Mouse (Mus musculus) kidney, adult 11 months (tissue): ENCODE measurements around the gene Sorbs2.

Source experiments
- DNase-seq: peaks from one replicate; pipeline ENCODE4 v3.0.0; 2022

The Sorbs2 gene

DNA sequence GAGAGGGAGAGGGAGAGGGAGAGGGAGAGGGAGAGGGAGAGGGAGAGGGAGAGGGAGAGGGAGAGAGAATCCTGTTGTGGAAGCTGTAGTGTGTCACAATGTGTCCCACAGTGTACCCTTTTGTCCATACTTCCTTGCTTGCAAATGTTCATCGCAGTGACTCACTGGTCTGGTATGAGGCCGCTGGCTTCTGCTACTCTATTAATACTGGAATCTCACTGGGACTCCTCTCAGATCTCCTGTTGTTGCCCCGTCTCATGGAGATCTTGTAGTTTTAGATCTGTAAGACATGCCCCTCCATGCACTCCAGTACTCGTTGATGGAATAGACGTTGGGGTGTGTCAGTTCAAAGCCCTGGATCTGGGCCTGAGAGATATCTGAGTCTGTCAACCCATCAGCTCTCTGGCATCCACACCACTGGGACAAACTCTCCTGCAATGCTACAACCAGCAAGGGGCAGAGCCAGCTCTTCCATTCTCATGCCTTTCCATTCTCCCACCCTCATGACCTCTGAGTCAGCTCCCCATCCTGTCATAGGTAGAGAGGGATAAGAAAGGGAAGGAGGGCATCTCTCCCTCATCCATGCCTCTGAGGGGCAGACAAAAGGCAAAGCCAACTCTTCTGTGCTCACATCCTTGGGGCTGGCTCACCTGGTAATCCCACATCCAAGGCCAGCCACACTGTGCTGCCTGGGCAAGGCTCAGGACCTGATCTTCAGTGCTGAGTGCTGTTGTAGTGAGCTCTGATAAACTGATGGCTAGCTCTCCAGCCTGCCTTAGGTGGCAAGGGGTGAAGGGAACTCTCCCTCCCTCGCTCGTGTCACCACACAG, 72.3 kb downstream of the Sorbs2 start:
- no peak for DNase-seq

DNA sequence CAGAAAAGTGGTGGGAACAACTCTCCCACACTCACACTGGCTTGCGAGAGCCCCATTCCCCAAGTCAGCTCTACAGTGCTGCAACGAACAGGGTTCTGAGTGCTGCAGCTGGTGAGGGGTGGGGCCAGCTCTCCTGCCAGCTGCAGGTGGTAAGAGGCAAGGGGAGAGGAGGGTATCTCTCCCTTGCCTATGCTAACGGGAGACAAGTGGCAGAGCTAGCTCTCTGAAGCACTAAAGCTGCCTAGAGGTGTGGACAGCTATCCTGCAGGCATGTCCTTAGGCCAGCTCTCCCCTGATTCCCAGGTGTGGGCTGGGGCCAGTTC, 72.9 kb downstream of the Sorbs2 start:
- DNase-seq, result no peak

DNA sequence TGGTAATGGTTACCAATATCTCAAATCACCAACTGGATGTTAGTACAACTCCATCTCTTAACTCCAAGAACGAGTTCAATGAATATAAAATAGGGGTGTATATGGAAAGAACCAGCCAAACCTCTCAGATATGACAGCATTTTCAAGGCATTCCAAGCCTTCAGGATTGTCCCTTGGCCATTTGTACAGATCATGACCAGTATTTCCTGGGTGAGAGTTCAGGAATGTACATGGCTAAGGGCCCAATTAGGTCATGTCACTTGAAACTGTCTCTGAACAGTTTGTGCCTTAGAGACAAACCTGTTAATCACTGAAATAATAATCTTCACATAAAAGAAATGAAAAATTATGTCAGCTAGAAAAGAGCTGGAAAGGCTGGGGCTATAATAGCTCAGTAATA, 76.3 kb downstream of the Sorbs2 start:
- DNase-seq, result peak; percentile 26

DNA sequence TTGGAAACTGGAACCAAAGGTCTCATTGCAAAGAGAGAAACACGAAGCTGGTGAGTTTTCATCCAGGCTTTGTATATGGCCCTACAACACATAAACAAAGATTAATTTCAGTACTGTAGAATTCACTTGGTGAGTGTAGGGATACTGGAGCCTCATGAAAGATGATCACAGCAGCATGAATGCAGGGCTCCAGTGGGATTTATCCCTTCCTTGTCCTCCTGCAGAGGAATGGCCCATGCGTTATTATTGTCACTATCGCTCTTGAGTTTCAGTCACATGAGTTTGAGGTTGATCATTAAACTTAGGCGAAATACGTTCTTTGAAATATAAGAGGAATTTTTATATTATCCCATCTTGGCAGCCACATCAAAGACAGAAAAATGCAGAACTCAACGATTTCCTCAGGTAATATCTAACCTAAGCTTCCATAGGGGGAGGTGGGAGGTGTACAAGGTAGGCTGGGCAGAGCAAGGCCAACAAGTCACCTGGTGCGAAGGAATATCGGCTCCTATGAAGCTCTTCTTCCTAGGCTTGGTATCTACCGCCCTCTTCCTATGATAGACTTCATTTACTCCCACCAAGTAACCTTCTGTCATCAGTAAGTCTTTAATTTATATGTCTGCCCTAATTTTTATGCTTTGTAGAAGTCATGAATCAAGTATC, 76.9 kb downstream of the Sorbs2 start:
- no peak for DNase-seq

DNA sequence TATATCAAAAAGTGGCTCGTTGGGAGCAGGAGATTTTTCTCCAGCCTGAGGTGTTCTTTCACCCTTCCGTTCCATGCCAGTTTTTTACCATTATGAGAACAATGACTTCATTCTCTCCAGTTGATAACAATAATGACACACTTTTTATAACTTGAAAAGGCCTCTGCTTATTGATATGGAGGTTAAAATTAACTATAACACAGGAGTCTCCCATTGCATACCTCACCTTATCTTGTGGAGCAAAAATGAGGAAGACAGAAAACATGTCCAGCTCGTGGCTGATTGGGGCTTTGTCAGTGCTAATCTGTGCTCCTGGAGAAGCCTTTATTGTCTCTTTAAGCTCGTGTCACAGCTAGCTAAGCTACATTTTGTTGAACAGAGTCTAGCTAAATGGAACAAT, 77.6 kb downstream of the Sorbs2 start:
- DNase-seq, result no peak

DNA sequence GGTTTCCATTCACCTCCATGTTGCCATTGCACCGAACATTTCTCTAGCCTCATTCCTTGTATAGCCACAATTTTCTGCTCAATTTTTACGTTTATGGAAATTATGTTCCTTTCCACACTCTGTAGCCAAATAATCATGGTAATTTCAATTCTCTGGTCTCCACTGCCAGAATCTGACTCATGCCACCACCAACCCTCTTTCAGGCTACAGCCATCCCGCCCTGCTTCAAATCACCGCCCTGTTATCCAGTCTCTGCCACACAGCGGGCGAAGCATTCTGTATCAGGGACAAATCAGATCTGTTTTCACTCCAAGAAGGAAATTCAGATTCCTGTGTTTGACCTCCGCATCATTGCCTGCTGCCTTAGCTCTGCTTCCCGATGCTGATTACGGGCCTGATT, 79.4 kb downstream of the Sorbs2 start:
- DNase-seq, result no peak

DNA sequence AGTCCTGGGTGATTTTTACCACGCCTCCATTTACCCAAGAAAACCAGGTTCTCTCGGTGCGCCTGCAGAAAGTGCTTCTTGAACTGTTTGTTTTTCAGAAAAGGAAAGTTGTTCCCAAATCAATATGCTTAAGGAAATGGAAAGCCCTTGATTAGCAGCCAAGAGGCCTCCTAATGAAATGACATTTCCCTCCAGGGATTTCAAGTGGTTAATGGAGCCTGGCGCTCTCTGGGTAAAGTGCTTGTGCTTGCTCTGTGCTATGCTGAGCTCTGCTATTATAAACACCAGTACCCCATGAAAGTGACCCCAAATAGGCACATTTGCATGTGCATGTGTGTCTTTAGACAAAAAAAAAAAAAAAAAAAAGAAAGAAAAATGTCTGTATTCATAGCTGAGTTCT, 84.3 kb downstream of the Sorbs2 start:
- peak; percentile 65 for DNase-seq

DNA sequence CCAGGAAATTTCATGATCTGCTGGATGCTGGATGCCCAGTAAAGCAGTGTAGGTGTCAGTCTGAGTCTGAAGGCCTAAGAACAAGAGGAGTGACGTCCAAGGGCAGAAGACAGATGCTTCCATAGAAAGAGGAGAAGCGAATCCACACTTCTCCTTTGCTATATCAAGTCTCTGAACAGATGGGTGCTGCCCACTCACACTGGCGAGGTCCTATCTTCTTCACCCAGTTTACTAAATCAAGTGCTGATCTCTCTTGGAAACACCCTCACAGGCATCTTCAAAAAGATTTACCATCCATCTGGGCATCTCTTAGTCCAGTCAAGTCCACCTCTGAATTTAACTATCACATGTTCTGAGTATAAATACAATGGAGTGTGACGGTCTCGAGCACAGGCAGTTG, 86.1 kb downstream of the Sorbs2 start:
- no peak for DNase-seq

DNA sequence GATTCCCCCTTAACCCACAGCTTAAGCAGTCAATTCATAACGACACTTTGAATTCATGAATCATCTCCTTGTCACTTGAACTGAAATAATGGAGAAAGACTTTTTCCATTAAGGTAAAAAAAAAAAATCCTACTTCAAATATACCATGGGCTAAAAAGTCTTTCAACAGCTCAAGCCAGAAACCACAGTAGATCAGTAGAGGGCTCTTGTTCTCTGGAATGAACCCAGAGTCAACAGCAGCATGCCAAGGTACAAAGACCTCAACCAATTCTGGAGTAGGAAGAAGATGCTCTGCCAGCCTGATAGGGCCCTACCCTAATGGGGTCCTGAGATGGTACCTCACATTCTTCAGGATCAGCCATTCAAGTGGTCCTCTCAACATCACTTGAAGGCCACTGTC, 88.4 kb downstream of the Sorbs2 start:
- no peak for DNase-seq

DNA sequence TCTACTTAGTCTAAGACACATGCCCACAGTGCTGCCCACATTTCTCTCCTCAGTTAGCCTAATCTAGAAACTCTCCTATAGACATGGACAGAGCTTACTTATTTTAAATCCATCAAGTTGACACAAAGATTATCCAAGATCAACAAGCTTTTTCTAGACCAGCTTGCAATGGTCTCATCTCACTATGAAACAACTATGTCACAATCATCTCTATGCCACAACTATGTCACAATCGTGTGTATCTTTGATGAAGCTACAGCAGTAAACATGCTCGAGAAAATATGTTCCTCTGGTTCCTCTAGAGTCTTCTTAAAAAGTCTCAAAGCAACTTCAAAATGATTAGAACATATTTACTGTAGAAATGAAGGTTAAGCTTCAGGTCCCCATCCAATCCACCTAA, 89.0 kb downstream of the Sorbs2 start:
- no peak for DNase-seq

DNA sequence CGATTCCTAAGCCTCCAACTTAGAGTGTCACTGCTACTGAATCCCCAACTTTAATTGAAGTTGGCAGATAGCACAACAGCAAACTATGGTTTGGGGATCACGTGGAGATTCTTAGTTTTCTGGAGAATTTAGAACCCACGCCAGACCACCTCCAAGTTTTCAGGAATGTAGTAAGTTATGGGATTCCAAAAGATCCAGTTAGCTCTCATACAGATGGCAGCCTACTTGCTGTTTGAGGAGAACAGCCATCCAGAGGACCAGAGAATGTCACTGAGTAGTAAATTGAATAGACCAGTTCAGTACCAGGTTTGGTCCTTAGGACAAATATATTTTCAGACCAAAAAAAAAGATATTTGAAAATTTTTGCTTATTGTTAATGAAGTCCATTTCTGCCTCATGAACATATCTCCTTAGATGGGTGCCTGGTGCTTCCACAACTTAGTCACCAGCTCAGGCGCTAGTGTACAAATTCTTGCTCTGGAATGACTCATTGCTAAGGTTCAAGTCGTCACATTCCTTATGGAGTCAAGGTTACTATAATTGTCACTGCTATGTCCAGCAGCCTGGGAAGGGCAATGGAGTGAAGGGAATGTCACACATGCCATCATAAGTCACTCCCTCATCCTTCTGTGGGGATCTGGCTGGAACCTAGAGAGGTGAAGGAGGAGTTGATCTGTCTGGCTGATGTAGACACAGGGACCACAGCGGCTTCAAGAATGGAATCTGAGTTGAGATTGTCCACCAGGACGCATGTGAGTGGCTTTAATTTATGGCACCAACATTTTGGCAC, 90.2 kb downstream of the Sorbs2 start:
- DNase-seq, result no peak

DNA sequence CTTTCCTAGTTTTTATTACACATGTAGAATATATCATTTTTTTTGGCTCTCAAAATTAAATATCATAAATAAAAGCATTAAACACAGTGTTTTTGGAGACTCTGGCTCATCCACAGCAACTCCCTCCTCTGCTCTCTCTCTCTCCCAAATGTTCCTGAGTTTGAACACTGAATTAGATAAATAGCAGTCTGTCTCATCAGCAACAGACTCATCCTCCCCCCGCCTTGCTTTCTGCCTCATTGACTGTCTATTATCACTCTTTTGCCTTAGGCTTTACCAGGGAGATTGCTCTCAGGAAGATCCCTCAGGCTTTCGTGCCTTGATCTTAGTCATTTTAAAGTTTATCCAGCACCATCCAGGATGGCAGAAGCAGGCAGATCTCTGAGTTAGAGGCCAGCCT, 91.3 kb downstream of the Sorbs2 start:
- DNase-seq, result no peak

DNA sequence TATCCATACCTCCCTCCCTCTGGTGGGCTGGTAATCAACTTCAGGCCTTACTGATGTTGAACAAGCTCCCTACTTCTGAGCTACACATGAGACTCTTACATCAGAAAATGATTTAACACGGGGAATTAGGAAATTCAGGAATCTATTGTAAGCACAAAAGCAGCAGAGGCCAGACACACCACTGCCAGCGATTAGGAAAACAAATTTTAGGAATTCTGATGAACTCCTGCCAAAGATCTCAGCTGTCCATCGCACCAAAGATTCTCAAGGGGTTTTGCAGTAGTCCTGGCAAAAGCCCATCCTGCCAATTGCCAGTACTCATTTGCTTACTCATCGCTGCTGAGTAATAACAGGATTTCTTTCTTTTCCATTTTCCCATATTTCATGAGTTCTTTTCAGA, 94.4 kb downstream of the Sorbs2 start:
- DNase-seq, result no peak

DNA sequence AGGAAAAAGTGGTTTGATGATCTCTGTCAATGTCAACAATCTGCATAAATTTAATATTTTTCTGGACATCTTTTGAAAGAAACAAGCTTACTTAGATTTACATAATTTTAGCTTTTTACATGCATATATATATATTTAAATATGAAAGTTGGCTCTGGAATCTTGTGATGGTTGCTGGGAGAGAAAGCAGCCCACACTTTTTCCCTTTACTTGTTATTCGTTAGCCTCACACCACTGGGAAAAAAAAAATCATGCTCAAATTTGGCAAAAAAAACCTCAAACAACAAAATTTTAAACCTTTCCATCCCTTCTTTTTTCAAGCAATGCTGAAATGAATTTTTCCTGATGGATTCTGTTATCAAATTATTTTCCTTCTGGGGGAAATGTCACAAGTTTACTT, 97.8 kb downstream of the Sorbs2 start:
- no peak for DNase-seq

DNA sequence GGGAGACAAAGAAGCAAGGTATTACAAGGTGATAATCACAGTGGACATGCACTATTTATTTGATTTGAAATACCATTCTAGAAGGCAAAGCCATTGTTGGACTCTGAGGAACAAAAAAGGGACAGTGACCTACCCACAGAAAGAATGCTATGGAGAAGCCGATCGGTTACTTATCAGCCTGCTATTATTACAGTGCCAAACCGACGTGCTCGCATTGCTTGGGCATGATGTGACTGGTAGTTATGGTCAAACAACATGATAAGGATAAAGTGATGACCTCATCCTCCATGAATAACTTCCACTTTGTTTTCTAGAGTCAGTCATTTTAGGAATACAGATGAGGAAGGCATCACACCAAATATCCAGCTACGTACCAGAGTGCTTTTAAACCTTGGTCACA, 99.4 kb downstream of the Sorbs2 start:
- DNase-seq, result no peak

DNA sequence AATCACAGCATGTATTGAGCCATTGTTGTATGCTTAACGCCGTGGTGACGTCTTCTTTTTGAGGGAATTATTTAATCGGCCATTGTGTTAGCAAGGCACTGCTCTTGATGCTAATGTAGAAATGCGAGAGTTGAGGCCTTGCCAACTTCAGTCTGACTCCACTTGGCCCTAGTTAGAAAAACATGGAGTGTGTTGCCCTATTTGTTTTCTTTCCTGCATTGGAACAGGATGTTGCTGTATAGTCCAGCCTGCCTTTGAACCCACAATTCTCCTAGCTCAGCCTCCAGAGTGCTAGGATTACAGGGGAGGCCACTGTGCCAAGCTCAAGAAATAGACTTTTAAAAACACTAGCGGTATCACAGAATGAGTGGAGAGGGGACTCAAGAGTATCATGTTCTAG, 100.8 kb downstream of the Sorbs2 start:
- no peak for DNase-seq

DNA sequence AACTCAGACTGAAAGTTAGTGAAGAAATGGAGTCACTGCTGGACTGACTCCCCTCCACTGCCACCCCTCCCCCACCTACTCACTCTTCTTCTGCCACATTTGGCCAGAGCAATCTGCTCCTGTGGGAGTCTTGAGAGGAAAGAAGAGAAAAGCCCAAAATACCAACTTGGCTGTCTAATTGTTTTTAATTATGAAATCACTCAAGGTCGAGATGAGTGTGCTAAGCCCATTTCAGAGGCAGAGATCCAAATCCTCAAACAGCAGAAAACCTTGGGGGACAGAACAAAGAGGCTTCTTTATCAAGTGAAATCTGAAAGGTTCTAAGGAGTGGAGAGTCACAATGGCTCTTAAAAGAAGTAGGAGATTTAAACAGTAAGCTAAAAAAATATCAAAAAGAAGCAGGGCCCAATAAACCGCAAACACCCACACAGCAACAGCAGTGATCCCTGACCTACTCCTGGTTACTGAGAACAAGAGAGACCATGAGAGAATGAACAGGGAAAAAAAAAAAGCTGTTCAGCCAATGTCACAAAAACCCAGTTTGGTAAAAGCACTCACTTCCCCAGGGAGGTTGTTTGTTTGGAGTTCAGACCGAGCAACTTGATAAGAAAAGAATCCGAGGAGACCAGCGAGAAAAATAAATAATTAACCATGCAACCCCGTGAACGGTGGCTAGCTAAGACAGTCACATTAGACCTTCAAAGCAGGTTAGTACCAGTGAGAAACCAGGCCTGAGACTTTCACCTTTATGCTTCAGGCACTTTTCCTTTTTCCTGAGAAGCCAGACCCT, 103.0 kb downstream of the Sorbs2 start:
- peak; percentile 61 for DNase-seq

DNA sequence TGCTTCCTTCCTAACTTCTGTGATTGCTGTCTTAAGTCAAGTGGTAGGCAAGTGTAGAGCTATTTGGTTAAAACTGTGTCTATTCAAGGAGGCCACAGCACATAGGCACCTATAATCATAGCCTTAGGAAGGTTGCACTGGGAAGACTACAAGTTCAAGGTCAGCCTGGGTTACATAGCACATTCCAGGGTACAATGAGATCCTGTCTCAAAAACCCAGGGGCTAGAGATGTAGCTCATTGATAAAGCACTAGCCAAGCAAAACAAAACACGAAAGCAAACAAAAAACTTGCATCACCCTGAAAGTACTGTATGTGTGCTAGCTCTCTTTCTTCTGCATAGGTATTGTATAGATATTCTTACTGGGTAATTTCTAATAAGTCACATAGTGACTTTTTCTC, 103.7 kb downstream of the Sorbs2 start:
- no peak for DNase-seq

DNA sequence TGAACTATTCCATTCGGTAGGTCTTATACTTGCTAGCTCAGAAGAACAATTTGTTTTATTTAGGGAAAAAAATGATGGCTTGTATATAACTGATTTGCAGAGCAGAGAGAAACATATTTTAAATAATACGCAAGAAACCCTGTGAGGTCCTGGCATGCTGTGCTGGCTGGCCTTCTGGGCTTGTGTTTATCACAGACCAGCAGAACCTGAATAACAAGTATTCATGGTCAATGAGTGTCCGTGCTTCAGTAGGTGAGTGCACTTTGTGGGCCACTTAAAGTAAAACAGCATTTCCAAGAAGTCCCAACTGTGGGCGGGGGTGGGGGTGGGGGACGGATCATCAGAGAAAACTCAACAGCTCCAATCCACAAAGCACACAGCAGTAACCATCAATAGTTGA, 107.0 kb downstream of the Sorbs2 start:
- peak; percentile 63 for DNase-seq

DNA sequence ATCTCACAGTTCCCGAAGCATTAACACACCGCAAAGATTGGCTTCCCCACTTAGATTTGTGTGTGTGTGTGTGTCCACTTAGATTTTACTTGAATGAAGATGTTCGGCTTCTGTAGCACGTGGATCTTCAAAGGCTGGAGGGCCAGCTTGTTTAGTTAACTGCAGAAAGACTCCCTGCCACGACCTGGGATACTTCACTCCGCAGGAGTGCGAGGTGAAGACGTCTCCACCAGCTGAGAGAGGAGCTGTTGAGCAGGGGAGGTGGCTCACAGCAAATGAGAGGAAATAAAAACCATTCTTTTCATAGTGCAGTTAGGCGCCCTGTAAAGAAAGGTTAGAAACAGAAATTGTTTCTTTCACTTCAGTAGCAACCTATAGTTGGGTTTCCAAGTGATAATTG, 107.5 kb downstream of the Sorbs2 start:
- no peak for DNase-seq

DNA sequence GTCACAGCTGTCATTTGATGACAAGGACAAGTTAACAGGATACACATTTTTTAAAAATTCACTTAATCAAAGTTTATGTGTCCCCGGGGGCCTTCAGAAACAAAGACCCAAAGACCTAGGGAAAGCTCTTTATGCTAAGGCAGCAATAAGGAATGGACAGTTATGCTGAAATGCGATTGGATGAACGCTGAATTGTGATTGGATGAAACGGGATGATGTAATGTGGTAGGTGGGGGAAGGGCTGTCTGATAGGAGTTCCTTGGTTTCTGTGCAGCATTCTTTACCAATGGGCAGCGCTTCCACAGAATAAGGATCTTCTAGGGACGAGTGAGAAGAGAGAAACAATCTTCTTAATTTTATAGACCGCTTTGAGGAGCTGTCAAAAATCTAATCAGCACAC, 108.0 kb downstream of the Sorbs2 start:
- DNase-seq, result no peak

DNA sequence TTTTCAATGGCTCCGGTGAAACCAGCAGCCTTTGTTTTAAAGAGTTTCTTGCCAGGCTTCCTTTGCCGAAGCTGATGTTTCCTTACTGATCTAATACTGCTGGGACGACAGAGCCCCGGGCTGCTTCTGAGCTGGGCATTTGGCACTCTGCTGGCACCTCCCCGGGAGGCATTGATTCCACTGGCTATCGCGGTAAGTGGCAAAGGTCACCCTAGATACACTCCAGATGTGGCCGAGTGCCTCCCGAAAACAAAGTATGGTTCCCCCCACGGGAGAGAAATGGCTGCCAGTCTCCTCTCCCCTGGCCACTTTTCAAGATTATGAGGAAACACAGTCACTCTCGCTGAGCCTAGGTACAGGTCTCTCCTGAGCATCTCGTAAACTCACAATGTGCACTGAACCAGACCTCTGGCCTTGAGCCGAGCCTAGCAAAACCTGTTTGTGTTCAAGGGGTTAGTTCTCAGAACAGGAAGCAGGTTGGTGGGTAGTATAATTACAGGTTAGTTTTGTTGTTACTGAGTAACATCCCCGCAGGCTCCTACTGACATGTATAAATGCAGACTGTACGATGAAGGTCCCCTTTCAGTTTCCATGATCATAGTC, 114.1 kb downstream of the Sorbs2 start:
- peak; percentile 33 for DNase-seq

DNA sequence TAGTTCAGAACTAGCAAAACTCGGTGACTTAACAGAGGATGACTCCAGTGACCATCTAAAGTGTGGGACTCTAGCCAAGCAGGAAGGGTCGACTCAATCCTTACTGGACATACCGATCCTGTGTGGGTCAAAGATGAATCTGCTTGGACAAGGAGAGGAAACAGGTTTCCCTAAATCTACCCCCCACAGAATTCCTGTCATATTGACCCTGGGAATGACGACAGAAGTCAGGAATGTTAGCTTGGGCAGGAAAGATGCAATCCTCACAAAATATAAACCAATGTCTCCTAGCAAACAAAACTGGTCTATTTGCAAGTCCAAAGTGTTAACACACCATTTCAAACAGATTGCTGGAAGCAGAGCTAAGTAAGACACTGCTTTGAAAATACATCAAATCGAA, 118.8 kb downstream of the Sorbs2 start:
- DNase-seq, result no peak
